Mouse (Mus musculus) cerebellum, adult (tissue): ENCODE data around the gene B3gnt3.

Source experiments
- ATAC-seq: cut with Nextera tagmentation; 2 replicates; pipeline ENCODE4 v1.9.2; 2017; ENCODE audit warnings: mild to moderate bottlenecking, moderate library complexity, mixed read lengths; ENCODE audit not compliant: insufficient number of reproducible peaks, low FRiP score, low TSS enrichment

The B3gnt3 gene

DNA sequence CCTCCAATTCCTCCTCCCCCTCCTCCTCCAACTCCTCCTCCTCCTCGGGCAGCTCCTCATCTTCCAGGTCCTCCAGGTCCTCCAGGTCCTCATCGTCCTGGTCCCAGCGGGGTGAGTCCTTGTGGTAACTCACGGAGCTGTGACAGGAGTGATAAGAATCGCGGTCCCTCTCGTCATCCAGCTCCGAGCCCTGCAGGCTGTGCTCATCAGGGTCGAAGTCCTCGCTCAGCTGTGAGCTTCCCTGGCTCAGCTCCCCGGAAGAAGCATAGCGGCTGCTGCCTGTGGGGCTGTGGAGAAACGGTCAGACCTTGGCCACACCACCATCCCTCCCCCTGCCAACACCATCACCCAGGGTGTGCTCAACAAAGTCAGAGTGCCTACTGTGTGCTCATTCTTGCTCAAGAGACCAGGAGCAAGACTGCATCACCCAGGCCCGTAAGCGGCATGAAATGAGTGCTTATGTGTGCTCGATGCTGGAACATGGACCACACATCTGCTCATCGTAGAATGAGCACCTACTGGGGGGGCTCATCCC is 43.0 kb downstream of the B3gnt3 start:
- ATAC-seq = no peak

DNA sequence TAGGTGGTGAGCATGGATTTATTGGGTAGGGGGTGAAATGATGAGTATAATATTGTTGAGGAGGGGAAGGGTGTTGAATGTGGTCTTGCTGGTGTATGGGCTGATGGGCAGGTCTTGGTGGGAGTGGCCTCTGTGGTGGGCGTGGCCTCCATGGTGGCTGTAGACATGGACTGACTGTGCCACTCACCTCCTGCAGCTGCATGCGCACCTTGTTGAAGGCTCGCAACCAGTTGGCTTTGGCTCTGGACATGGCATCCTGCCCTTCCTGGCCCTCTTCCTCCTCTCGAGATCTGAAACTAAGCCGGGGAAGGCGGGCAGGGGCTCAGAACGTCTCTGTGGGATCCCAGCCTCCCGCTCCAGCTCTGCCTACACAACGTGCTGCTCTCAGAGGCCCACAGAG is 43.8 kb downstream of the B3gnt3 start:
- ATAC-seq = no peak

- ATAC-seq = no peak
Measured at GRCm38 (mm10) chr8:71654600-71654999, 47.0 kb downstream of the B3gnt3 start.

GRCm38 (mm10) chr8:71645510-71645909 is 56.1 kb downstream of the B3gnt3 start:
- ATAC-seq = no peak
